8 mouse cellular contexts compared by ENCODE assay signal in genomic region chr10:112929222-112929615, GRCm38 (mm10). TPM values are rescaled to one million over a fixed set of nuclear protein-coding genes. Genes with fewer than 3 reads are reported as not detected.
DNase-seq lines count a peak whose midpoint lies in the region; ATAC-seq and TF ChIP-seq lines count a peak whose summit lies in the region.

No protein-coding gene starts in this region.

- peaks cover 21% of the 10 kb centered on the region for H3K36me3 ChIP-seq in heart, embryonic 15.5 days
- peaks cover 19% of the 10 kb centered on the region for H3K36me3 ChIP-seq in hindbrain, embryonic 15.5 days
- H3K36me3 ChIP-seq in midbrain, embryonic 10.5 days = peaks cover 37% of the 10 kb centered on the region

- 44% methylated on average over 9 of the region's 9 CpGs for WGBS in heart, embryonic 15.5 days
- 29% methylated on average over 9 of the region's 9 CpGs for WGBS in hindbrain, embryonic 15.5 days
- 56% methylated on average over 9 of the region's 9 CpGs for WGBS in midbrain, embryonic 10.5 days

- DNase-seq in heart, adult 8-10 months (ENCODE audit: low spot score) = no peak
- DNase-seq in midbrain, embryonic 10.5 days (ENCODE audit: low spot score) = no peak
- no peak for DNase-seq in adrenal gland, postnatal 4 days (ENCODE audit: low spot score in 2 of 2)
- DNase-seq in thymus, postnatal 25 days = no peak
- no peak for DNase-seq in right cerebral cortex, postnatal 25 days

- H3K9ac ChIP-seq in heart, embryonic 15.5 days = peak overlapping the region; percentile 98
- peak overlapping the region; percentile 97 for H3K9ac ChIP-seq in hindbrain, embryonic 15.5 days

- TF ChIP-seq CTCF in bone marrow macrophage, adult 2 months (IDR thresholded peaks at IDR 0.05; ENCODE audit: low read depth, low read length) = no peak

- no peak for TF ChIP-seq POLR2A in bone marrow macrophage, adult 2 months (IDR thresholded peaks at IDR 0.05; ENCODE audit: borderline replicate concordance, low read depth, low read length)

- H3K27me3 ChIP-seq in heart, embryonic 15.5 days = no peaks in the 10 kb centered on the region
- no peaks in the 10 kb centered on the region for H3K27me3 ChIP-seq in hindbrain, embryonic 15.5 days
- no peaks in the 10 kb centered on the region for H3K27me3 ChIP-seq in midbrain, embryonic 10.5 days (ENCODE audit: low read depth, poor library complexity, severe bottlenecking)

- H3K4me1 ChIP-seq in heart, embryonic 15.5 days (replicated peaks) = peaks cover 25% of the 10 kb centered on the region
- H3K4me1 ChIP-seq in bone marrow macrophage, adult 2 months (ENCODE audit: control insufficient read depth, insufficient read depth, low read length) = peaks cover 16% of the 10 kb centered on the region
- peaks cover 36% of the 10 kb centered on the region for H3K4me1 ChIP-seq in hindbrain, embryonic 15.5 days (replicated peaks)
- peaks cover 35% of the 10 kb centered on the region for H3K4me1 ChIP-seq in midbrain, embryonic 10.5 days

- peak overlapping the region; percentile 80 for H3K4me3 ChIP-seq in heart, embryonic 15.5 days
- peak overlapping the region; percentile 99 for H3K4me3 ChIP-seq in bone marrow macrophage, adult 2 months (ENCODE audit: insufficient read depth, low read length)
- peak overlapping the region; percentile 88 for H3K4me3 ChIP-seq in hindbrain, embryonic 15.5 days
- H3K4me3 ChIP-seq in midbrain, embryonic 10.5 days = peak overlapping the region; percentile 86

- ATAC-seq in heart, embryonic 15.5 days (replicated peaks; ENCODE audit: insufficient number of reproducible peaks, insufficient read depth, low FRiP score, low read depth) = no peak
- ATAC-seq in hindbrain, embryonic 15.5 days (ENCODE audit: low FRiP score, low read depth) = peak; percentile 32

- peak overlapping the region; percentile 82 for H3K4me2 ChIP-seq in heart, embryonic 15.5 days
- H3K4me2 ChIP-seq in hindbrain, embryonic 15.5 days = peak overlapping the region; percentile 71

- no peaks in the 10 kb centered on the region for H3K9me3 ChIP-seq in heart, embryonic 15.5 days (replicated peaks)
- no peaks in the 10 kb centered on the region for H3K9me3 ChIP-seq in hindbrain, embryonic 15.5 days
- H3K9me3 ChIP-seq in midbrain, embryonic 10.5 days (replicated peaks) = peaks cover 4% of the 10 kb centered on the region; the same call in 1 of the 2 replicates

- peak overlapping the region; percentile 97 for H3K27ac ChIP-seq in heart, embryonic 15.5 days
- no peak overlapping the region for H3K27ac ChIP-seq in bone marrow macrophage, adult 2 months (ENCODE audit: insufficient read depth, low read depth, low read length)
- peak overlapping the region; percentile 97 for H3K27ac ChIP-seq in hindbrain, embryonic 15.5 days (replicated peaks)
- H3K27ac ChIP-seq in midbrain, embryonic 10.5 days (replicated peaks) = peak overlapping the region; percentile 98

RNA-seq across cellular contexts. Expression of gene Atxn7l3b, which starts 0.4 kb away (rescaled TPM):
- 105 and 122 TPM in 2 replicates for polyA plus RNA-seq in heart, embryonic 15.5 days (2015; fragmentation: Nextera tagmentation; extraction: Ambion mirVana)
- 10 to 100 TPM; 19.1 to 22.6 (median 19.9) TPM for total RNA-seq in heart, adult 8-10 months (2022)
- polyA plus RNA-seq in bone marrow macrophage, adult 2 months (2012; ENCODE audit: insufficient read depth, insufficient read length, missing spikeins) = 51.2 and 52.4 TPM in 2 replicates
- 351 and 370 TPM in 2 replicates for polyA plus RNA-seq in hindbrain, embryonic 15.5 days (2015; fragmentation: Nextera tagmentation; extraction: Ambion mirVana)
- polyA plus RNA-seq in midbrain, embryonic 10.5 days (2016; fragmentation: Nextera tagmentation; extraction: Ambion mirVana) = 218 and 233 TPM in 2 replicates
- 100 to 1,000 TPM; 121 to 123 TPM for total RNA-seq in adrenal gland, postnatal 4 days (2021)
